Mouse (Mus musculus) limb, embryonic 15.5 days (tissue): Measurements from ENCODE around the gene Sirpa. TPM values are rescaled to one million over a fixed set of nuclear protein-coding genes. Genes with fewer than 3 reads are reported as not detected.

Experiments
- ATAC-seq: fragments of 200-750 bp; cut with Nextera tagmentation; 2 replicates; pipeline ENCODE4 v1.8.0; 2017; ENCODE audit warnings: low read depth, moderate TSS enrichment; ENCODE audit not compliant: insufficient number of reproducible peaks, low FRiP score, low TSS enrichment
- H3K27ac ChIP-seq: fragments of 300-500 bp; sonication (generic); 2 replicates; pipeline ENCODE4 v1.5.1; 2015; ENCODE audit warnings: moderate library complexity, mild to moderate bottlenecking, inconsistent platforms
- H3K27me3 ChIP-seq: fragments of 300-500 bp; sonication (generic); 2 replicates; pipeline ENCODE4 v1.6.1; 2015; ENCODE audit warnings: inconsistent platforms
- H3K36me3 ChIP-seq: fragments of 300-500 bp; sonication (generic); 2 replicates; pipeline ENCODE4 v1.6.1; 2015; ENCODE audit warnings: inconsistent platforms
- H3K4me1 ChIP-seq: fragments of 300-500 bp; sonication (generic); 2 replicates; pipeline ENCODE4 v1.6.1; 2015; ENCODE audit warnings: inconsistent platforms
- H3K4me2 ChIP-seq: fragments of 300-500 bp; sonication (generic); 2 replicates; pipeline ENCODE4 v1.6.1; 2015; ENCODE audit warnings: mild to moderate bottlenecking, inconsistent platforms
- H3K4me3 ChIP-seq: fragments of 300-500 bp; sonication (generic); 2 replicates; pipeline ENCODE4 v1.5.1; 2015; ENCODE audit warnings: mild to moderate bottlenecking, inconsistent platforms
- H3K9ac ChIP-seq: fragments of 300-500 bp; sonication (generic); 2 replicates; pipeline ENCODE4 v1.6.1; 2015; ENCODE audit warnings: inconsistent platforms
- H3K9me3 ChIP-seq: fragments of 300-500 bp; sonication (generic); 2 replicates; pipeline ENCODE4 v1.6.1; 2016; ENCODE audit warnings: inconsistent platforms
- WGBS: fragments of 180-500 bp; shearing (Covaris S2); methylation state at CpG from one replicate; pipeline ENCODE4 v1.1.7; 2015; 5-methylcytosine and 5-hydroxymethylcytosine counted together
- polyA plus RNA-seq: library from polyadenylated mRNA; unstranded; fragments of >200 nt; fragmentation: Nextera tagmentation; extraction: Ambion mirVana; gene quantifications from 2 replicates; pipeline ENCODE4 v1.2.1, GENCODE M21; 2015

The Sirpa gene
- polyA plus RNA-seq, 1 experiment from 2014 or later = 28.5 TPM

DNA sequence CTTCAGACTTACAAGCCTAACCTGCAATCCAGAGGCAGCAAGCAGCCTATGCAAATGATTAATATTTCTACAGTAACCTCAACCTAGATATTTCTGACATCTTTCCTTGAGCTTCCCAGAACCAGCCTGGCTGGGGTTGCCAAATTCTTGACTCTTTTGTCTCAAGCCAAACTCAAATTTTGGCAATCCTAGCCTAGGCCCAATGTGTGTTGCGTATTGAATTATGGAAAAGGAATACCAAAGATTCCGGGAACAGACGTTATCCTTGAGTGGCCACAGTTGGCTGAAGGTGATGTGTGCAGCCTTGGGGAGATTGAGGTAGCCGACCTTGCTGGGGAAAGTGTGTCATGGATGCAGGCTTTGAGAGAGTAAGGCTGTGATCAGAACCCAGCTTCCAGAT is 66.2 kb downstream of the Sirpa start:
- 81% methylated on average over 4 of the region's 4 CpGs for WGBS
- Histone ChIP-seq H3K9ac (no peak overlapping the region), H3K9me3 (no peaks in the 10 kb centered on the region), H3K27ac (no peak overlapping the region), H3K4me2 (no peak overlapping the region), H3K36me3 (no peaks in the 10 kb centered on the region), H3K4me1 (no peaks in the 10 kb centered on the region), H3K27me3 (no peaks in the 10 kb centered on the region), H3K4me3 (no peak overlapping the region)
- ATAC-seq = no peak

- Histone ChIP-seq H3K27me3 (no peaks in the 10 kb centered on the region), H3K4me1 (no peaks in the 10 kb centered on the region), H3K9me3 (no peaks in the 10 kb centered on the region), H3K4me2 (no peak overlapping the region), H3K4me3 (no peak overlapping the region), H3K9ac (no peak overlapping the region), H3K36me3 (no peaks in the 10 kb centered on the region), H3K27ac (no peak overlapping the region)
- 73% methylated on average over 6 of the region's 6 CpGs for WGBS
- no peak for ATAC-seq
These were observed 67.4 kb downstream of the Sirpa start for GRCm38 (mm10) chr2:129660020-129660419.

DNA sequence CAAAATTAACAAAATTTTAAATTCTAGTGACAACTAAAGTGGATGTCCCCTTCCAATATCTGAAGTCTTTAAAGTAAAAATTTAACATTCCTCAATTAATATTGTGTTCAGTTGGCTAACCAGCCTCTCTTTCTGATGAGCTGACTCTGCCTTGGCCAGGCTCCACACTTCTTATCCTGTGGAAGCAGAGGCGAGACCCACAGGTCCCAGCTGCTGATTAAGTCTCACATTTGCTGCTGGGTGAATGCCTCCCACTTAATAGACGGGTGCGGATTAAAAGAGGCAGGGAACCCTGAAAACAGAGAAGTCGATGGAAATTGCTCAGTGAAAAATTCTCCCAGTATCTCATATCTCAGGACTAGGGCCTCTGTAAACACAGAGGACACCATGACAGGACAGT is 69.8 kb downstream of the Sirpa start:
- no peak for ATAC-seq
- Histone ChIP-seq H3K9ac (no peak overlapping the region), H3K4me3 (no peak overlapping the region), H3K36me3 (no peaks in the 10 kb centered on the region), H3K9me3 (no peaks in the 10 kb centered on the region), H3K4me2 (no peak overlapping the region), H3K27me3 (no peaks in the 10 kb centered on the region), H3K4me1 (no peaks in the 10 kb centered on the region), H3K27ac (no peak overlapping the region)
- 74% methylated on average over 4 of the region's 4 CpGs for WGBS

- H3K27ac ChIP-seq = no peak overlapping the region
- no peaks in the 10 kb centered on the region for H3K27me3 ChIP-seq
- no peaks in the 10 kb centered on the region for H3K9me3 ChIP-seq
- H3K4me3 ChIP-seq = no peak overlapping the region
- no peaks in the 10 kb centered on the region for H3K36me3 ChIP-seq
- no peak overlapping the region for H3K9ac ChIP-seq
- WGBS = 73% methylated on average over 4 of the region's 4 CpGs
- no peak for ATAC-seq
- H3K4me2 ChIP-seq = no peak overlapping the region
- H3K4me1 ChIP-seq = no peaks in the 10 kb centered on the region
These were observed 79.3 kb downstream of the Sirpa start for GRCm38 (mm10) chr2:129671911-129672310.

GRCm38 (mm10) chr2:129674935-129675634 is 82.5 kb downstream of the Sirpa start:
- Histone ChIP-seq H3K4me1 (no peaks in the 10 kb centered on the region), H3K27ac (no peak overlapping the region), H3K4me3 (no peak overlapping the region), H3K9ac (no peak overlapping the region), H3K27me3 (no peaks in the 10 kb centered on the region), H3K4me2 (no peak overlapping the region), H3K36me3 (no peaks in the 10 kb centered on the region), H3K9me3 (no peaks in the 10 kb centered on the region)
- ATAC-seq = no peak
- WGBS = 27% methylated on average over 13 of the region's 13 CpGs

DNA sequence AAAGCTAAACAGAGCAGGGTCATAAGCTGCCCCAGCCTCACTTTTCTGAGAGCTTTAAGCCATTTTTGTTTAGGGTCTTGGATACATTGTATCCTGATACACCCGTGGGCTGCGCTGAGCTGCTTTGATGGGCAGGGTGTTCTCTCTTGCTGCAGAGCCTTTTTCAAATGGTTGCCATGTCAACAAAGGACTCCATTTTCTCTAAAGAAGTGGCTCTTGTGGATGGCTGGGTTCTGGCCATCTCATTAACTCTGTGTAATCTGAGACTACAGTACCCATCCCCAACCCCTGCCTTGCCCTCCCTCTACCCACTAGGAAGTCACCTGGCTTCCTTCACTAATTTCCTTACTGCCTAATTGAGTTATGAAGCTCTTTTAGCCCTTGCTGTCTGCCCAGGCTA is 85.0 kb downstream of the Sirpa start:
- H3K4me2 ChIP-seq = no peak overlapping the region
- no peaks in the 10 kb centered on the region for H3K27me3 ChIP-seq
- H3K9me3 ChIP-seq = no peaks in the 10 kb centered on the region
- no peak for ATAC-seq
- H3K36me3 ChIP-seq = no peaks in the 10 kb centered on the region
- no peak overlapping the region for H3K27ac ChIP-seq
- WGBS = 27% methylated on average over 2 of the region's 2 CpGs
- H3K9ac ChIP-seq = no peak overlapping the region
- H3K4me3 ChIP-seq = no peak overlapping the region
- no peaks in the 10 kb centered on the region for H3K4me1 ChIP-seq

DNA sequence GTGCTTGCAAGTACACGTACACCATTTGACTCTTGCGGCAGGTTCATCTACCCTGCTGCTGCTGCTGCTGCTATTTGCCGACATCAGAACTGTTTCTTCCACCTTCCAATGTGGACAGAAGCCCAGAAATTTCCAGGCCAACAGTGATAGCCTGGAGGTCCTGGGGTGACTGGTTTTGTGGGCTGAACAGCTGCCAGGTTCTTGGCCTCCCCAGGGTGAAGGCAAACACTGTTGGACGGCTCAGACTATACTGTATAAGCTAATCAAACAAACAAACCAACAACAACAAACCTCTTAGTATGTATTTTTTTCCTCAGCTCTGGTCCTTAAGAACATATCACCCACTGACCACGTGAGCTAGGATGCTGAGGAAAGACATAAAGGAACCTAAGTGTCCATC is 86.4 kb downstream of the Sirpa start:
- Histone ChIP-seq H3K9me3 (no peaks in the 10 kb centered on the region), H3K4me1 (no peaks in the 10 kb centered on the region), H3K27ac (no peak overlapping the region), H3K4me2 (no peak overlapping the region), H3K27me3 (no peaks in the 10 kb centered on the region), H3K9ac (no peak overlapping the region), H3K4me3 (no peak overlapping the region), H3K36me3 (no peaks in the 10 kb centered on the region)
- no peak for ATAC-seq
- WGBS = 81% methylated on average over 5 of the region's 5 CpGs

GRCm38 (mm10) chr2:129680236-129680635 is 87.6 kb downstream of the Sirpa start:
- H3K9me3 ChIP-seq = no peaks in the 10 kb centered on the region
- ATAC-seq = no peak
- 75% methylated on average over 3 of the region's 3 CpGs for WGBS
- H3K27ac ChIP-seq = no peak overlapping the region
- H3K9ac ChIP-seq = no peak overlapping the region
- no peak overlapping the region for H3K4me3 ChIP-seq
- no peak overlapping the region for H3K4me2 ChIP-seq
- no peaks in the 10 kb centered on the region for H3K4me1 ChIP-seq
- no peaks in the 10 kb centered on the region for H3K27me3 ChIP-seq
- H3K36me3 ChIP-seq = no peaks in the 10 kb centered on the region

Other genes starting within 250 kb of the Sirpa start
- 0.12 and 0.31 TPM in 2 replicates for gene Il1b, start 221.7 kb upstream of the Sirpa start, polyA plus RNA-seq
- 0.41 and 0.70 TPM in 2 replicates for gene F830045P16Rik, start 56.2 kb upstream of the Sirpa start, polyA plus RNA-seq
- 0.07 and 0.14 TPM in 2 replicates for gene Pdyn, start 107.0 kb downstream of the Sirpa start, polyA plus RNA-seq
- 8.7 and 10.0 TPM in 2 replicates for gene Stk35, start 207.7 kb downstream of the Sirpa start, polyA plus RNA-seq